Mouse (Mus musculus): Measurements from ENCODE around the gene Ly6c1.

DNA sequence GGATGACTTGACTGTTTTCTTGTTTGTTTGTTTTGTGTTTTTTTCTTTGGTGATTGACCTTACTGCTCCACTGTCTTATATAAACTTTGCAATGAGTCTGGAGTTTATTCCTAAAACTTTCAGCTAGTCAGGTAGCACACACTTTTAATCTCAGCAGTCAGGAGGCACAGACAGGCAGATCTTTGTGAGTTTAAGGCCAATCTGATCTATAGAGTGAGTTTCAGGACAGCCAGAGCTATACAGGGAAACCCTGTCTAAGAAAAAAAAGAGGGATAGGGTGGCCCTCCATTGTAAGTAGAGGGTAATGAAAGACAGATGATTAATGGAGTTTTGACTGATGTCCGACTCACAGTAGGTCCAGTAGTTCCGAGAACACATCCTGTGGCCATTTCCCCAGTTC, 7.4 kb upstream of the Ly6c1 start:
- no peak for TF ChIP-seq CTCF (conservative IDR thresholded peaks at IDR 0.05 in 1 of 2, IDR thresholded peaks at IDR 0.05 in 1 of 2; ENCODE audit: low read depth in 2 of 2, low read length in 2 of 2)
- TF ChIP-seq RAD21 (IDR thresholded peaks at IDR 0.05; ENCODE audit: low read depth, low read length), result no peak
- no peak for TF ChIP-seq CHD1 (IDR thresholded peaks at IDR 0.05; ENCODE audit: low read depth, low read length)
- TF ChIP-seq E2F4 (IDR thresholded peaks at IDR 0.05; ENCODE audit: insufficient replicate concordance, low read depth, low read length), result no peak
- no peak for TF ChIP-seq HCFC1 (IDR thresholded peaks at IDR 0.05; ENCODE audit: low read depth, low read length)
- TF ChIP-seq POLR2A (IDR thresholded peaks at IDR 0.05; ENCODE audit: low read depth, low read length), result no peak
- no peak for TF ChIP-seq TCF12 (IDR thresholded peaks at IDR 0.05; ENCODE audit: low read depth, low read length)
- no peak for TF ChIP-seq JUN (IDR thresholded peaks at IDR 0.05; ENCODE audit: insufficient read depth, low read depth, low read length)
- TF ChIP-seq MAFK (IDR thresholded peaks at IDR 0.05; ENCODE audit: insufficient replicate concordance, low read length), result no peak
- TF ChIP-seq EP300 (IDR thresholded peaks at IDR 0.05; ENCODE audit: low read length), result no peak
- TF ChIP-seq SIN3A (IDR thresholded peaks at IDR 0.05; ENCODE audit: low read length), result no peak
- TF ChIP-seq SMC3 (IDR thresholded peaks at IDR 0.05; ENCODE audit: low read depth, low read length), result no peak
- TF ChIP-seq KAT2A (IDR thresholded peaks at IDR 0.05; ENCODE audit: insufficient replicate concordance, low read length), result no peak
- TF ChIP-seq RCOR1 (conservative IDR thresholded peaks at IDR 0.05; ENCODE audit: low read depth, low read length), result no peak
